Mouse (Mus musculus) lung, postnatal 0 days (tissue): Measurements from ENCODE around the gene Snrpd3. TPM values are rescaled to one million over a fixed set of nuclear protein-coding genes. Genes with fewer than 3 reads are reported as not detected.

ENCODE experiments used
- ATAC-seq: fragments of 200-750 bp; cut with Nextera tagmentation; 2 replicates; pipeline ENCODE4 v1.8.0; 2017; ENCODE audit warnings: moderate library complexity
- DNase-seq: peaks from one replicate; pipeline ENCODE4 v3.0.0-alpha.2; 2016; ENCODE audit warnings: low spot score
- H3K27ac ChIP-seq: fragments of 300-500 bp; sonication (generic); 2 replicates; pipeline ENCODE4 v1.5.1; 2014; ENCODE audit warnings: antibody characterized with exemption, mild to moderate bottlenecking, low read length, mixed read lengths
- H3K27me3 ChIP-seq: fragments of 300-500 bp; sonication (generic); replicated peaks from 2 replicates; pipeline ENCODE4 v1.6.1; 2014; ENCODE audit warnings: low read length, mixed read lengths; ENCODE audit not compliant: insufficient read depth
- H3K36me3 ChIP-seq: fragments of 300-500 bp; sonication (generic); 2 replicates; pipeline ENCODE4 v1.6.1; 2014; ENCODE audit warnings: low read length, mixed read lengths; ENCODE audit not compliant: insufficient read depth
- H3K4me1 ChIP-seq: fragments of 300-500 bp; sonication (generic); 2 replicates; pipeline ENCODE4 v1.6.1; 2014; ENCODE audit warnings: antibody characterized with exemption, low read depth, low read length, mixed read lengths; ENCODE audit not compliant: insufficient read depth
- H3K4me2 ChIP-seq: fragments of 300-500 bp; sonication (generic); replicated peaks from 2 replicates; pipeline ENCODE4 v1.6.1; 2014; ENCODE audit warnings: low read depth, mild to moderate bottlenecking, low read length, moderate library complexity, mixed read lengths
- H3K4me3 ChIP-seq: fragments of 300-500 bp; sonication (generic); 2 replicates; pipeline ENCODE4 v1.5.1; 2014; ENCODE audit warnings: low read depth, low read length
- H3K9ac ChIP-seq: fragments of 300-500 bp; sonication (generic); replicated peaks from 2 replicates; pipeline ENCODE4 v1.6.1; 2014; ENCODE audit warnings: low read depth, mild to moderate bottlenecking
- H3K9me3 ChIP-seq: fragments of 300-500 bp; sonication (generic); 2 replicates; pipeline ENCODE4 v1.6.1; 2016; ENCODE audit warnings: low read length, mixed read lengths
- CTCF ChIP-seq: IDR thresholded peaks from 2 replicates; pipeline ENCODE4 v1.5.1; 2016; ENCODE audit warnings: antibody characterized with exemption, mild to moderate bottlenecking
- EP300 ChIP-seq: IDR thresholded peaks from 2 replicates; pipeline ENCODE4 v1.6.1; 2016; ENCODE audit warnings: antibody characterized with exemption, mild to moderate bottlenecking, control low read depth
- WGBS: fragments of 180-500 bp; shearing (Covaris S2); extraction: QIAGEN DNeasy Blood & Tissue Kit; methylation state at CpG from one replicate; pipeline ENCODE4 v1.1.7; 2014; 5-methylcytosine and 5-hydroxymethylcytosine counted together
- polyA plus RNA-seq: library from polyadenylated mRNA; unstranded; fragments of >200 nt; fragmentation: Nextera tagmentation; extraction: Ambion mirVana; gene quantifications from 2 replicates; pipeline ENCODE4 v1.2.1, GENCODE M21; 2015

Gene Snrpd3
- polyA plus RNA-seq, 1 experiment from 2014 or later: 61.6 TPM

DNA sequence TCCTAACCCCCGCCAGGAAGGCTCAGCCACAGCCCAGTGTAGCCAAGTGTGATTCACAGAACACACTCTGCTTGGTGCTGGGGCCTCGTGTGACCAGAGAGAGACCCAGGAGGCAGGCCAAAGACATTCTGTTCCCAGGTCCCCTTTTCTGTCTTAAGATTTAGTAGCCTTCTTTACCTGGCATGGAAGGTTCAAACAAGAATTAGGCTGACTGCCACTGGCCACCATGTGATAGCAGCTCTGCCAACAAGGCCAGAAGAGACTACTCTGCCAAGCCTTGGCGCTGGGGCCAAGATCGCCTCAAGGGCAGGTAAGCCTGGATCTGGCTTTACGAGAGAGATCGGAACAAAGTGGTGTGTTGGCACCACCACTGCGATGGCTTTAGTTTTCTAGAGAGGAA is 6.9 kb upstream of the Snrpd3 start:
- H3K36me3 ChIP-seq: peaks cover 41% of the 10 kb centered on the region; the same call in 1 of the 2 replicates
- DNase-seq: no peak

DNA sequence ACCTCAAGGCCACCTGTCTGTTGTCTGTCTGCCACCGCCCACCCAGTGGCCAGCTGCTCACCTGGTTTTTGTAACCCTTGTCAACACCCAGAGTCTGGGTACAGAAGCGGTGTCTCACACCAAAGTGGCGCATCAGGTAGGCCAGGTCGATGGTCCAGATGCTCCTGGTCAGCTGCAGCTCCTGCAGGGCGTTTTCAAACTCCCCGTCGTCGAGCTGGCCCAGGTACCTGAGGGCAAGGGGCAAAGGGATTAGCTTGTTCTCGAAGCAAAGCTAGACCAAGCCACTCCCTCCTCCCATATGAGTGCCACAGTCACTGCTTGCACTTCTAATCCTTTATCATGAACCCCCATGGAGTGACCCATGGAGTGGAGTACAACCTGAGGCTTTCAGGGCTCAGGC is 6.3 kb upstream of the Snrpd3 start:
- no peak for DNase-seq
- no peak for ATAC-seq
- Histone ChIP-seq H3K4me1 (peaks cover 5% of the 10 kb centered on the region; the same call in 1 of the 2 replicates), H3K4me3 (no peak overlapping the region), H3K9me3 (no peaks in the 10 kb centered on the region), H3K27me3 (no peaks in the 10 kb centered on the region), H3K9ac (no peak overlapping the region), H3K4me2 (no peak overlapping the region), H3K36me3 (peaks cover 41% of the 10 kb centered on the region; the same call in 1 of the 2 replicates), H3K27ac (no peak overlapping the region)
- TF ChIP-seq EP300: no peak
- no peak for TF ChIP-seq CTCF
- WGBS: 88% methylated on average over 9 of the region's 9 CpGs

More for the DNA sequence above, 6.9 kb upstream of the Snrpd3 start:
- TF ChIP-seq CTCF (no peak), EP300 (no peak)
- Histone ChIP-seq H3K27ac (no peak overlapping the region), H3K4me1 (no peaks in the 10 kb centered on the region), H3K4me2 (no peak overlapping the region), H3K9me3 (no peaks in the 10 kb centered on the region), H3K4me3 (no peak overlapping the region), H3K9ac (no peak overlapping the region), H3K27me3 (no peaks in the 10 kb centered on the region)
- 94% methylated on average over 7 of the region's 7 CpGs for whole genome bisulfite sequencing
- no peak for ATAC-seq

DNA sequence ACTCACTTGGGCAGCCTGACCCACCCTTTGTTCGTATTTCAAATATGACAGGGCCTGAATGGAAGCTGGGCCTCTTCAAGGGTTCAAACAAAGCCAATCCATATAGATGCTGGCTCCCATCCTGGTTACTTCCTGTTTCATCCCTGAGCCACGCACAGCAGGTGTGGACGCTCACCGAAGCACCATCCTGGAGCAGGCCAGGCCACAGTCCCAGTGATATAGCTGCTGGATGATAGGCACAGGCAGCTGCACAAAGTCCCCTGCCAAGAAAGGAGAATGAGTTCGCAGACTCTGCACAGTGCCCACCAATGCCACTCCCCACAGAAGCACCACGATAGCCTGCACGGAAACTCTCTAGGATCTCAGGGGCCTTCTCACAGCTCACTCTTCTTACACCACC is 5.5 kb upstream of the Snrpd3 start:
- TF ChIP-seq EP300 (no peak), CTCF (no peak)
- H3K27me3 ChIP-seq: no peaks in the 10 kb centered on the region
- H3K9me3 ChIP-seq: no peaks in the 10 kb centered on the region
- WGBS: 93% methylated on average over 7 of the region's 7 CpGs
- DNase-seq: no peak
- H3K4me2 ChIP-seq: no peak overlapping the region
- peaks cover 41% of the 10 kb centered on the region; the same call in 1 of the 2 replicates for H3K36me3 ChIP-seq
- no peak for ATAC-seq
- no peak overlapping the region for H3K9ac ChIP-seq
- no peak overlapping the region for H3K27ac ChIP-seq
- H3K4me3 ChIP-seq: no peak overlapping the region
- peaks cover 9% of the 10 kb centered on the region; the same call in 1 of the 2 replicates for H3K4me1 ChIP-seq

DNA sequence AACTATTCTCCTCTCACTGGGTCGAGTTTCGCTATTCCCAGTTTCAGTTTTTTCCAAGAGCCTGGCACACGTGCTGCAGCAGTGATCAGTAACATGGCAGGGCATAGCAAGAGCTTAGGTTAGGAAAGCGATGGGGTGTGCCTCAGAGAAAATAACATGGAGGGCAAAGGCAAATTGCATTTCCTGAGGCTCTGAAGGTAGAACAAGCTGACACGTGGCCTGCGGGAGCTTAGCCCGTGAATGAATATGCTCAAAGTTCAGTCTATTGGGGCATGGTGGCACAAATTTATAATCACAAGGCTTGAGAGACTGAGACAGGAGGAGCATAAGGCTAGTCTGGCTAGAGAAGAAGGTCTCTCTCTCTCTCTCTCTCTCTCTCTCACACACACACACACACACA is 4.6 kb upstream of the Snrpd3 start:
- H3K27me3 ChIP-seq: no peaks in the 10 kb centered on the region
- WGBS: 87% methylated on average over 7 of the region's 7 CpGs
- no peak overlapping the region for H3K9ac ChIP-seq
- H3K9me3 ChIP-seq: no peaks in the 10 kb centered on the region
- no peak overlapping the region for H3K4me2 ChIP-seq
- H3K4me1 ChIP-seq: peaks cover 9% of the 10 kb centered on the region; the same call in 1 of the 2 replicates
- DNase-seq: no peak
- H3K27ac ChIP-seq: no peak overlapping the region
- TF ChIP-seq EP300 (no peak), CTCF (no peak)
- no peak overlapping the region for H3K4me3 ChIP-seq
- H3K36me3 ChIP-seq: peaks cover 41% of the 10 kb centered on the region; the same call in 1 of the 2 replicates
- no peak for ATAC-seq

DNA sequence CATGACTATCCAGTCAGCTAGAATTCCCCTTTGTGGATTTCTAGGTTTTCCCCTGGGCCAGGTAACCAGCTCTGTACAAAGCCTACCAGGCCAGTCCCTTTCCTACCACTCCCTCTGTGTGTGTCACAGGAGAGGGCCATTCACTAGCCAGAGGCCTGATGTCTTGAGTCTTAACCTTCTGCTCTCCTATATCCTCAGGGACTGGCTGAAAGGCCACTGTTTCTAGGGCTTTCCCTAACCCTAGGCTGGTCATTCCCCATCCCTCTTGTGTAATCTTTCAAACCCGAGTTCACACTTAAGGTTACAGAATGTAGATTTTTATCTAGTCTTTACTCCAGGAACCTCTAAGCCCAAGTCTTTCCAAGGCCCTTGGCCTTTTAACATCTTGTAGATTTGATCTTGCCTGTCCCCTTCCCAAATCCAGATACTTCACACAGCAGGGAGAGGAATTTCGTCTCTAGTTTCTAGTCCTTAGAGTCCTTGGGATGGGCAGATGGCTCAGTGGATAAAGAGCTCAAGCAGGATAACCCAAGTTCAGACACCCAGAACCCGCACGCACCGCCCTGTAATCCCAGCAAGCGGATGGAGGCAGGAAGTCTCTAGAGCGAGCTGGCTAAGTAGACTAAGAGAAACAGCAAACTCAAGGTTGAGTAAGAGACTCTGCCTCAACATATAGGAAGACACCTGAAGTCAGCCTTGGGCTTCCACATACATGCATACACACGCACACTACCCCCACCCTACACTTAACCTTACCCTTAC is 3.9 kb upstream of the Snrpd3 start:
- TF ChIP-seq EP300: no peak
- no peak for TF ChIP-seq CTCF
- Histone ChIP-seq H3K4me1 (peaks cover 12% of the 10 kb centered on the region; the same call in 1 of the 2 replicates), H3K4me3 (no peak overlapping the region), H3K9ac (no peak overlapping the region), H3K4me2 (no peak overlapping the region), H3K27me3 (no peaks in the 10 kb centered on the region), H3K9me3 (no peaks in the 10 kb centered on the region), H3K27ac (no peak overlapping the region), H3K36me3 (peaks cover 34% of the 10 kb centered on the region; the same call in 1 of the 2 replicates)
- DNase-seq (no peak), ATAC-seq (no peak)
- 91% methylated on average over 8 of the region's 8 CpGs for WGBS

DNA sequence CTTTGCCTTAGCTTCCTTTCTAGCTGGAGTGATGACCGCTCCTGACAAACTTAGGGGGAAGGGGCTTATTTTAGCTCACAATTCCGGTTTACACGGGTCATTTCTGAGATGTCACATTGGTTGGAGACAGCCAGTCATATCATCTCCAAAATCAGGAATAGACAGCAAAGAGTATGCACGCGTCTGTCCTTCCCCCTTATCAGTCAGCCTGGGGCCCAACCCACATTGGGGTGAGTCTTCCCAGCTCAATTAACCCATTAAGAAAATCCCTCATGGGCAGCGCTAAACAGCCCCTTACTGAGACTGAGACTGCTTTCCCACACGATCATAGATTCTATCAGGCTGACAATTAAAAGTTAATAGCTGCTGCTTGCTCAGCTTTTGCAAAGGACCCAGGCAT is 3.0 kb upstream of the Snrpd3 start:
- ATAC-seq: no peak
- 61% methylated on average over 7 of the region's 7 CpGs for WGBS
- Histone ChIP-seq H3K4me1 (peaks cover 18% of the 10 kb centered on the region; the same call in 1 of the 2 replicates), H3K27ac (no peak overlapping the region), H3K9me3 (no peaks in the 10 kb centered on the region), H3K27me3 (no peaks in the 10 kb centered on the region), H3K36me3 (peaks cover 25% of the 10 kb centered on the region; the same call in 1 of the 2 replicates), H3K4me2 (no peak overlapping the region), H3K4me3 (no peak overlapping the region), H3K9ac (no peak overlapping the region)
- TF ChIP-seq CTCF: no peak
- no peak for TF ChIP-seq EP300
- DNase-seq: no peak
